ENCODE assay signal across 27 mouse cellular contexts in genomic region chr3:100503882-100504281, GRCm38 (mm10).
"Had no signal": no experiment of that assay in that cellular context is flagged by ENCODE, and none has a peak within 500 bp of the region (broad histone marks: within the 10 kb centered on the region; RNA-seq: fewer than 3 reads in every experiment).

No protein-coding gene starts in this region.

- H3K36me3 ChIP-seq: heart, embryonic 10.5 days; heart, embryonic 12.5 days; hindbrain, embryonic 10.5 days; hindbrain, embryonic 12.5 days; intestine, embryonic 15.5 days; limb, embryonic 10.5 days; limb, embryonic 12.5 days; liver, embryonic 13.5 days; liver, embryonic 15.5 days had no signal

- H3K4me3 ChIP-seq: gastrocnemius, adult 2 months; heart, embryonic 10.5 days; heart, embryonic 12.5 days; hindbrain, embryonic 10.5 days; hindbrain, embryonic 12.5 days; intestine, embryonic 15.5 days; layer of hippocampus, adult 2 months; left cerebral cortex, adult 2 months; limb, embryonic 10.5 days; limb, embryonic 12.5 days; liver, embryonic 13.5 days; liver, embryonic 15.5 days had no signal

- H3K9me3 ChIP-seq: hindbrain, embryonic 10.5 days; intestine, embryonic 15.5 days; limb, embryonic 10.5 days; limb, embryonic 12.5 days; liver, embryonic 13.5 days; liver, embryonic 15.5 days had no signal

- H3K27ac ChIP-seq: gastrocnemius, adult 2 months; heart, embryonic 10.5 days; hindbrain, embryonic 10.5 days; hindbrain, embryonic 12.5 days; hindbrain, embryonic 14.5 days; intestine, embryonic 15.5 days; layer of hippocampus, adult 2 months; left cerebral cortex, adult 2 months; limb, embryonic 10.5 days; limb, embryonic 12.5 days; liver, embryonic 13.5 days; liver, embryonic 15.5 days had no signal

- H3K27me3 ChIP-seq: heart, embryonic 12.5 days; hindbrain, embryonic 12.5 days; intestine, embryonic 15.5 days; limb, embryonic 12.5 days had no signal

- ATAC-seq: hindbrain, embryonic 16.5 days; inflammation-experienced regulatory T-cells, adult 6 months; intestine, embryonic 15.5 days; intestine, postnatal 0 days had no signal

- DNase-seq: gastrocnemius, adult 2 months; gastrocnemius, postnatal 10 days; gastrocnemius, postnatal 25 days; heart, adult 18-20 months; heart, postnatal 10 days; heart, postnatal 4 days; kidney, adult 18-20 months; kidney, postnatal 10 days; kidney, postnatal 25 days; kidney, postnatal 4 days; liver; liver, embryonic 13.5 days had no signal

- H3K4me2 ChIP-seq: heart, embryonic 12.5 days; hindbrain, embryonic 12.5 days; hindbrain, embryonic 14.5 days; intestine, embryonic 15.5 days; limb, embryonic 12.5 days; liver, embryonic 11.5 days; liver, embryonic 13.5 days; liver, embryonic 15.5 days had no signal

- H3K4me1 ChIP-seq: heart, embryonic 10.5 days; heart, embryonic 12.5 days; hindbrain, embryonic 10.5 days; hindbrain, embryonic 12.5 days; intestine, embryonic 15.5 days; limb, embryonic 12.5 days had no signal

- H3K9ac ChIP-seq: heart, embryonic 12.5 days; hindbrain, embryonic 12.5 days; hindbrain, embryonic 14.5 days; intestine, embryonic 15.5 days; limb, embryonic 12.5 days; liver, embryonic 13.5 days; liver, embryonic 15.5 days had no signal
